Mouse (Mus musculus) lung, postnatal 0 days (tissue): ENCODE data around the gene Poldip3.
A peak's percentile ranks its signal among the peaks of the same experiment; 100 is the strongest.

Experiments
- CTCF ChIP-seq: IDR thresholded peaks from 2 replicates; pipeline ENCODE4 v1.5.1; 2016; ENCODE audit warnings: antibody characterized with exemption, mild to moderate bottlenecking
- EP300 ChIP-seq: IDR thresholded peaks from 2 replicates; pipeline ENCODE4 v1.6.1; 2016; ENCODE audit warnings: antibody characterized with exemption, mild to moderate bottlenecking, control low read depth

DNA sequence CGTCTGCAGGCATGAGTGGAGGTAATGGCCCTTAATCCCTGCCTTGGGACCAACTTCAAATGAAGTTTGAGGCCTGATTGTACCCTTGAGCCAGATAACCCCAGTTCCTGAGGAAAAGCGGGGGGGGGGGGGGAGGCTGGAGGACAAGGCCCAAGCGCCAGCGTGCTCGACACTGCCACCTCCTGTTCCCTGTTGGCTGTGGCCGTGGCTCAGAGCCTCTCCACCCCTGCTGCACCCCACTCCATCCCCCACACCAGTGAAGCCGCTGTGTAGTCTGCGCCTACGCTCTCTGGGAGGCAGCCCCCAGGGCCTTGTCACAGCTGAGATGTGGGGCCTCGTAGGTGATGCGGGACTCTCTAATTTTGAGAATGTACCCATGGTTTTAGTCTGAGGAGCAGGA, 36.3 kb downstream of the Poldip3 start:
- TF ChIP-seq CTCF (peak; percentile 84), EP300 (no peak)
